Mouse (Mus musculus) ES-Bruce4 (cell line): ENCODE measurements at regions not wholly inside any gene's neighbourhood (a gene's known extent, or its start where the extent isn't known, plus 50 kb on each side); places are given as distances from the start of the nearest gene placed in this dataset.

Experiments used
- H3K27ac ChIP-seq: 2 replicates; pipeline ENCODE4 v1.5.1; 2012; ENCODE audit warnings: low read length, inconsistent platforms; ENCODE audit not compliant: insufficient read depth
- H3K27me3 ChIP-seq: 2 replicates; pipeline ENCODE4 v1.6.1; 2012; ENCODE audit warnings: mild to moderate bottlenecking, low read length, inconsistent platforms; ENCODE audit not compliant: control insufficient read depth, poor library complexity, insufficient read depth, severe bottlenecking
- H3K36me3 ChIP-seq: 2 replicates; pipeline ENCODE4 v1.6.1; 2012; ENCODE audit warnings: inconsistent platforms, mild to moderate bottlenecking, low read length, moderate library complexity; ENCODE audit not compliant: control insufficient read depth, poor library complexity, insufficient read depth, severe bottlenecking
- H3K4me1 ChIP-seq: one replicate; pipeline ENCODE4 v1.8.1; 2011; ENCODE audit warnings: low read length; ENCODE audit not compliant: control insufficient read depth, insufficient read depth
- H3K4me3 ChIP-seq: 2 replicates; pipeline ENCODE4 v1.5.1; 2011; ENCODE audit warnings: low read depth, mild to moderate bottlenecking, low read length
- H3K9ac ChIP-seq: 2 replicates; pipeline ENCODE4 v1.6.1; 2012; ENCODE audit warnings: low read depth, mild to moderate bottlenecking, inconsistent platforms; ENCODE audit not compliant: poor library complexity, severe bottlenecking
- H3K9me3 ChIP-seq: replicated peaks from 2 replicates; pipeline ENCODE4 v1.6.1; 2012; ENCODE audit warnings: mild to moderate bottlenecking, low read length, inconsistent platforms; ENCODE audit not compliant: control insufficient read depth, poor library complexity, insufficient read depth, severe bottlenecking
- CTCF ChIP-seq: IDR thresholded peaks from one replicate; pipeline ENCODE4 v1.8.1; 2011; ENCODE audit warnings: low read depth, low read length
- EP300 ChIP-seq: IDR thresholded peaks from 2 replicates; pipeline ENCODE4 v1.6.1; 2011; ENCODE audit warnings: low read depth, low read length; ENCODE audit not compliant: insufficient read depth
- POLR2A ChIP-seq: IDR thresholded peaks from one replicate; pipeline ENCODE4 v1.8.1; 2011; ENCODE audit warnings: low read length; ENCODE audit not compliant: insufficient read depth

DNA sequence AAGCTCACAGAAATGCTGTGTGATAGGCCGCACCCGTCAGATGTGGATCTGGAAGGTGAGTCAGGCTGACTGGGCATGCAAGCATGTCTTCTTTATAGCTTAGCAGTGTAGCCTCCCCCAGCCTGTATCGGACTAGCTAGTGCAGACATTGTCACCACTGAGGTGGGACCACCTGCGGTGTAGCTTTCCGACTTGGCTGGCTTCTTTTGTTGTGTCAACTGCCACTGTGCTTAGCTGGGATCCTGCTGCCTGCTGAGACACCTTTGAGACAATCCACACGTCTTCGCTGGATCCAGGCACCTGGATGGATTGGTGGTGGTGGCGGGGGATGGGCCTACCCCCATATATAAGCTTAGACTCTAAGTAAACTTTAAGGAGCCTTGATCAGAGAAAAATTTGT lies 177.7 kb upstream of the Unc93a2 start:
- Histone ChIP-seq H3K9me3 (no peaks in the 10 kb centered on the region), H3K4me1 (peaks cover 2% of the 10 kb centered on the region), H3K36me3 (no peaks in the 10 kb centered on the region), H3K27me3 (no peaks in the 10 kb centered on the region), H3K27ac (no peak overlapping the region), H3K4me3 (no peak overlapping the region), H3K9ac (no peak overlapping the region)
- TF ChIP-seq EP300, result peak; percentile 95
- no peak for TF ChIP-seq POLR2A
- no peak for TF ChIP-seq CTCF

DNA sequence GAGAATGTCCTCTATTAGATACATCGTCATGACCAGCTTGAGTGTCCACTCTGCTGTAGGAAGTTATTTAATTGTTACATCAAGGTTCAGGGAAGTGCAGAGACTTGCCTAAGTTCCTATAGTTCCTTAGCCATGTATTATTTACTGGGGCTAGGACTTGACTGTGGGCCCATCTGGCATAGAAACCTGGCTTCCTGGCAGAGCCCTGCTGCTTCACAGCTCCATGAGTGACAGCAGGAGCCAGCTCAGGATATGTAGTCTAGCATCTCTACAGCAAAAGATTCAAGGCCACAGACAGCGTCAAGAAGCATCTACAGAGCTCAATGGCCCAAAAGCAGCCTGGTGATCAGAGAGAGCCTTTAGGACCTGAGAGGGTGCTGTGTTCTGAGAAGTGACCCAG lies 163.2 kb upstream of the Unc93a2 start:
- TF ChIP-seq EP300, result no peak
- no peak for TF ChIP-seq CTCF
- TF ChIP-seq POLR2A, result no peak
- Histone ChIP-seq H3K27ac (no peak overlapping the region), H3K27me3 (no peaks in the 10 kb centered on the region), H3K4me1 (no peaks in the 10 kb centered on the region), H3K9ac (no peak overlapping the region), H3K9me3 (no peaks in the 10 kb centered on the region), H3K36me3 (no peaks in the 10 kb centered on the region), H3K4me3 (no peak overlapping the region)

DNA sequence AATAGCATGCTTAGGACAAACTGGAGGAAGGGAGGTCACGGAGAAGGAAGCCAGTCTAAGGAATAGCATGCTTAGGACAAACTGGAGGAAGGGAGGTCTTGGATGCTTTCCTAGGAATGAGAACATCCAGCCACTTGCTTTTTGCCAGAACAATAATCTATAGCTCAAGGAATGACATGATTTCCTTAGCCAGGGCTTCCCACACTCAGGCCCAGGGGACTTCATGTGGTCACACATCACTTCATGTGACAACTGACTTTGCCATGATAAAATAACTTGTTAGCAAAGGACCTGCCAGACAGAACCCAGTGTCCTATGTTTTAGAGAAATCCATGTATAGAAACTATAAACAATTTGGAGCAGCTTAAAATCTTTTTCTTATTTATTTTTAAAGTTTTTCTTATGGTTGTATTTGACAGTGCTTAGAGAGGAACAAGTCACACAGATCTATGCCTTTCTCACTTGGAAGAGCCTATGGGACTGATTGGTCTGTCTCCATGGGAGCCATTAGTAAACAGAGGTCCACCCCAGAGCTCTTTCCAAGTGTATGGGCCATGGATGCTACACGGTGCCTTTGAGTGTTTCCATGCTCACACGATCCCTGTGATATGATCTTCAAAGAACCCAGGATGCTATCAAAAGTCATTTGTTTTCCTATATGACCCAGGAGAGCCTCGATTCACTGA lies 153.3 kb upstream of the Unc93a2 start:
- Histone ChIP-seq H3K27me3 (no peaks in the 10 kb centered on the region), H3K9ac (no peak overlapping the region), H3K4me3 (no peak overlapping the region), H3K36me3 (no peaks in the 10 kb centered on the region), H3K4me1 (peaks cover 5% of the 10 kb centered on the region), H3K9me3 (peaks cover 5% of the 10 kb centered on the region), H3K27ac (0 out of 2 replicates have a peak overlapping the region, but pooled peaks have one; percentile 40)
- TF ChIP-seq CTCF (no peak), EP300 (no peak), POLR2A (no peak)

DNA sequence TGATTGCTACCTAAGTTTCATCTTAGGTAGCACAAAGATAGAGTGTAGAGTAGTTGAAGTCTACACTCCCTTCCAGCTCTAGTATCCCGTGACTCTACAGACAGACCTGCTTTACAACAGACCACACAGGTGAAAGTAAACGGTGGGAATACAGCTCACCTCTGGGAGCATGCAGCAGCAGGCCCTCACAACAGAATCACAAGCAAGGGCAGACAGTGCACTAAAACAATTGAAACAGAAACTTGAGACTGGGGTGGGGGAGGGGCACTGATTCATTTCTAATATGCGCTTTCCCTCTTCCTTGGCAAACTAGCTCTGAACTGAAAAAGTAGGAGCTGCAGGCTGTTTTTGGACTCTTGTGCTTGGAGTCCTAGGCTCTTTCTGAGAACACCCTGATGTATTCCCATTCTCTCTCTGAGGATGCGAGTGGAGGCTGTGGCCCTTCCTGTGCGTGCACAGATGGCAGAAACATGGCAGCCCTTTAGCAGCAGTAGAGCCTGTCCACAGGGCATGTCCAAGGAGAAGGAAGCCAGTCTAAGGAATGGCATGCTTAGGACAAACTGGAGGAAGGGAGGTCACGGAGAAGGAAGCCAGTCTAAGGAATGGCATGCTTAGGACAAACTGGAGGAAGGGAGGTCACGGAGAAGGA lies 152.5 kb upstream of the Unc93a2 start:
- H3K27ac ChIP-seq, result peak overlapping the region; percentile 55

DNA sequence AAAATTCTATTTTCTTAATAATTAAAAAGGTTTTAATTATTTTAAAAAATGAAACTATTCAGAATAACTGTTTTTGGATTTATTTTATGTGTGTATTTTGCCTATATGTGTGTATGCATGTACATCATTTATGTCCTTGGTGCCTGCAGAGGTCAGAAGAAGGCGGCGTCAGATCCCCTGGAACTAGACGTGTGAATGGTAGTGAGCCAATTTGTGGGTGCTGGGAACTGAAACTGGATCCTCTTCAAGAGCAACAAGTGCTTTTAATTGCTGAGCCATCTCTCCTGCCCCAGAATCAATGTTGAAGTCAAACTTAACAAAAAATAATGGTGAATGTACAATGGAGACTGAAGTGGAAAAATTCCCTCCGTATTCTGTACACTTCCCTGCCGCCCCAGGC lies 151.9 kb upstream of the Unc93a2 start:
- H3K27me3 ChIP-seq, result no peaks in the 10 kb centered on the region
- no peak overlapping the region for H3K4me3 ChIP-seq
- peak overlapping the region; percentile 55 for H3K27ac ChIP-seq
- TF ChIP-seq CTCF (no peak), EP300 (no peak), POLR2A (no peak)
- H3K9me3 ChIP-seq, result peaks cover 5% of the 10 kb centered on the region
- H3K36me3 ChIP-seq, result no peaks in the 10 kb centered on the region
- no peak overlapping the region for H3K9ac ChIP-seq
- peaks cover 5% of the 10 kb centered on the region for H3K4me1 ChIP-seq

More for the DNA sequence above, 152.5 kb upstream of the Unc93a2 start:
- Histone ChIP-seq H3K36me3 (no peaks in the 10 kb centered on the region), H3K4me1 (peaks cover 5% of the 10 kb centered on the region), H3K4me3 (no peak overlapping the region), H3K9me3 (peaks cover 5% of the 10 kb centered on the region), H3K9ac (no peak overlapping the region), H3K27me3 (no peaks in the 10 kb centered on the region)
- 0 out of 2 replicates have a peak, but pooled peaks have one; percentile 59 for TF ChIP-seq EP300
- TF ChIP-seq POLR2A, result no peak

DNA sequence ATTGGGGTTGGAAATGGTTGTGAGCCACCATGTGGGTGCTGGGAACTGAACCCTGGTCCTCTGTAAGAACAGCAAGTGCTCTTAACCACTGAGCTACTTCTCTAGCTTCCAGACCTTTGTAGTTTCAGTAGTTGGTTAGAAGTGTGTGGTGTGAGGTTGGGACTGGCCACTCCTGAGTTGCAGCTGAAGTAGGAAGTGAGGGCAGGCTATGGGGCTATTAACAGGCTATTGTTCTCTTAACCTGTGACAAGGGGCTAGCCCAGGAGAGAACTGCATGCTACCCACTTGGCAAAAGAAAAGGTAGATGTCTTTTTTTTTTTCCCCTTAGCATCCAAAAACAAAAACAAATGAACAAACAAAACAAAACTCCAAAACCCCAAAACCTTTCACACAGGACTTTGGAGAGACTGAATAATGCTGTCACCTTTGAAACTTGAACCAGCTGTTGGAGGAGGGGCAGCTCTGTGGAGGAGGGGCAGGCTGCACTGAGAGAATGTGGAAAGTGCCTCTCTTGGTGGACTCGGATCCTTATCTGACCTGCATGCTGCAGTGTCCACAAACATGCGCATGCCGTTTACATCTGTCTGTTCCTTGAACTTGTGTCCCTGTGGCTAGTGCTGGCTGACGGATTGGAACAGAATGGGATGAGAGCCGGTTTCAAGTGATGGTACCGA lies 149.3 kb upstream of the Unc93a2 start:
- Histone ChIP-seq H3K9ac (no peak overlapping the region), H3K4me3 (no peak overlapping the region), H3K9me3 (no peaks in the 10 kb centered on the region; the same call in 1 of the 2 replicates), H3K27ac (peak overlapping the region; percentile 94), H3K36me3 (no peaks in the 10 kb centered on the region), H3K27me3 (no peaks in the 10 kb centered on the region), H3K4me1 (peaks cover 11% of the 10 kb centered on the region)
- TF ChIP-seq POLR2A, result no peak
- TF ChIP-seq EP300, result peak; percentile 89
